Mouse (Mus musculus): ENCODE measurements around the gene Neu3.

DNA sequence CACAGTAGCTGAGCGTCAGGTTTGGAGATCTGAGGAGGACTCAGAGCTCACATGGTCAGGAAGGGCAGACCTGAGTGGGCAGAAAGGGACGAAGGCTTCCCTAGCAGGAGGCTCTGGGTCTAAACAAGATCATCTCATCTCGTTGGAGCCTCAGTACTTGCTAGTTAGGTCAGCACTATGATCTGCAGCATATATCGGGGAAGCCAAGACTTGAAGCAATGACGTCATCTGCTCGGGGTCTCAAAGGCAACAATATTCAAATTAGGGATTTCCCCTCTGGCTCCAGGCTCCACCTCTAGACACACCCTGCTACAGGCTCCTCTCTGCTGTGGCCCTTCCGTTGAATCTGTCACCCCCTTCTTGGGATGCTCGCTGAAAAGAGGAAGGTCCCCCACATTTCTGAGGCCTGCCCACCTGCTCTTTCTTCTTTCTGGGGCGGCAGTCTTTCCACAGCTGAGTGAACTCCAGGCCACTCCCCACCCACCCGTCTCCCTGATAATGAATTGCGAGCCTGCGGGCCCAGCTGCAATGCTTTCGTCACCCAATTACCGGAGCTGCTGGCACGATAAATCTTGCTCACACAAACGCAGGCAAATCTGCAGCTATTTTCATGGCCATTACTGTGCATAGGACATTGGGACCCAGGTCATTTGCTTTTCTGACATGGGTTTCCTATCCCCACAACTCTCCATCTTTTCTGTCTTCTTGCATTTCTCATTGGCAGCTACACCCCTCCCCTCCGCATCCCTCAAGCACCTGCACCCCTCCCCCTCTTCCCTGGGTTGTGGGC, 32.8 kb downstream of the Neu3 start:
- TF ChIP-seq POLR2A (IDR thresholded peaks at IDR 0.05; ENCODE audit: low read depth, low read length) (no peak), NRF1 (IDR thresholded peaks at IDR 0.05; ENCODE audit: low read depth, low read length) (no peak), MAX (IDR thresholded peaks at IDR 0.05; ENCODE audit: low read length) (0 out of 2 replicates have a peak, but pooled peaks have one; percentile 32), E2F4 (IDR thresholded peaks at IDR 0.05; ENCODE audit: insufficient replicate concordance, low read depth, low read length) (no peak), CTCF (conservative IDR thresholded peaks at IDR 0.05 in 1 of 2, IDR thresholded peaks at IDR 0.05 in 1 of 2; ENCODE audit: low read depth in 2 of 2, low read length in 2 of 2) (no peak)

All from CH12.LX (cell line).